Mouse (Mus musculus): ENCODE data around the gene Timd2. TPM values are rescaled to one million over a fixed set of nuclear protein-coding genes. Genes with fewer than 3 reads are reported as not detected.

Timd2 gene
- total RNA-seq (2023): under 1 TPM in 1 of 2 experiments, not detected in 1; 0.20 TPM

DNA sequence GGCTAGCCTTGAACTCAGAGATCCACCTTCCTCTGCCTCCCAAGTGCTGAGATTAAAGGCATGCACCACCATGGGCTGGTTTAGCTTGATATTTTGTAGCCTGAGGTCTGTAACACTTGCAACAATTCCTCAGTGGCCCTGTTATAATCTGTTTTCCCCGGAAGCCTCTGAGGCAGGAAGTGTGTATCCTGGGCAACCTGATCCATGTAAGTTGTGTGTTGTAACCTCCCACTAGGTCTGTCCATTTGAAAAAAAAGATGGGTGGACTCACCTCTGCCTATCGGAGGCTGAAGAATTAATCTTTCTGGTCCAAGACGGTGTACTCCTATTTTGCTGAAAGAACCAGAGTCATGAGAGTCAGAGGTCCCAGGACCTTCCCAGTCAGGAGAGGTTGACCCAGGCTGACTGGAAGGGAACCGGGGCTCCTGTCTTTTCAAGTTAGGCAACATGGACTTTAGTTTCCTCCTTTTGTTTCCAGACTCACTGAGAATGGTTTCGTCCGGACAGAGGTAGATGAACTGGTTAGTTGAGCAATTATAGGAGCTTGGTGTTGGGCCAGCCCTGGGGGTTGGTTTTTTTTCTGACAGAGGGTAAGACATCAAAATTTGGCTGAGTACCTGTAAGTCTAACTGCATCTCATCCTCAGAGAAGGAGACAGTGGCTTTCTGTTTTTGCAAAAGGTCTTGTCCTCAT lies at the start of gene Timd2:
TSS of gene Timd2 (minus strand) at position 398 of the 693 bp plus-strand sequence.

DNA sequence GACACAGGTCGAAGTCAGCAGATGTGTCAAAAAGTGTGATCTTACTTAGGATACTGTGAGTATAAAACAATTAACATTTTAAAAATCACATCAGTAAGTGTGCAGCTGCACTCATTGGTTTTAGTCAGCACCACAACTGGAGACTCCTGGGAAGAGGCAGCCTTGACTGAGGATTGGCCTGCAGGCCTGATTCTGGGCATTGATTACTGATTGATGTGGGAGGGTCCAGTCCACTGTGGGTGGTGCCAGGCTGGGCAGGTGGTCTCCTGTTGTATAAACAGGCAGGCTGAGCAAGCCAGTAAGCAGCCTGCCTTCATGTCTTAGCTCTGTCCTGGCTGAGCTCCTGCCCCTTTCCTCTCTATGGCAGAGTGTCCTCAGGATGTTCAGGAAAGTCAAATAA lies 28.2 kb upstream of the Timd2 start, which contains the start of gene Havcr1:
TSS of gene Havcr1 (plus strand) at position 5 of the 400 bp plus-strand sequence.

DNA sequence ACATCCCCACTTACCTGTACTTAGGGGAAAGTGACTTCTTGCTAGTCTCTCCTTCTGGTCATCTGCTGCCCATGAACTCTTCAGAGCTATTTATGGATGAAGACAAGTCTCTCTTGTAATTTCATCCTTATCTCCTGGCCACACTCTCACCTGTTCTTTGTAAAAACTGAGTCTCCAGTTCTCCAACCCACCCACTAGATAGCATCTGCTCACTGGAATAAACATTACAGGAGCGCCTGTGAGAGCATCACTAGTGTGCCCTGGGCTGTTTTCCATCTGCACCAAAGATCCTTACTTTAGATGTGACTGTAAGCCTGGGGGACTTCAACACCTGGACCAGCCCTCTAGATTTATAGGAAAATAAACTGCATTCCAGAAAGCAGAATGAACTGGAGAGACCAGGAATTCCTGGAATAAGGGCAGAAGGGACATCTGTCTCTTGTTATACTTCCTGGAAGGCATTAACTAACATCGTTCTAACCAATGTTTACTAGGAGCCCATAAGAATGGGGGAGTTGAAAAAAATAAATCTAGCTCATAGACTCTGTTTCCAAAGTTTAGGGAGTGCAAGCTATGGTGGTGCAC lies 77.6 kb downstream of the Timd2 start, which contains the start of gene Dppa1:
TSS of gene Dppa1 (minus strand) at position 51 of the 585 bp plus-strand sequence.

Other genes with a start within 250 kb of the Timd2 start
- not detected for gene Gm12169, start 182.8 kb downstream of the Timd2 start, total RNA-seq (2023)
- gene BC053393, start 135.5 kb downstream of the Timd2 start, total RNA-seq (2023): not detected
- gene Dppa1, start 77.8 kb downstream of the Timd2 start, total RNA-seq (2023): not detected
- not detected for gene Havcr1, start 28.0 kb upstream of the Timd2 start, total RNA-seq (2023)
- under 1 TPM; 0.20 to 0.24 TPM for gene Timd4, start 103.7 kb upstream of the Timd2 start, total RNA-seq (2023)

All from neutrophil, adult 83 days (primary cell).